Mouse (Mus musculus) yolk sac, embryonic 10.5 days (tissue): Measurements from ENCODE around the gene Tmem63b.

ENCODE experiments used
- DNase-seq: peaks from one replicate; pipeline ENCODE4 v3.0.0-alpha.2; 2017; ENCODE audit warnings: low spot score

The Tmem63b gene

GRCm38 (mm10) chr17:45686716-45687115 is at the start of gene Tmem63b:
TSS of gene Tmem63b (minus strand) at chr17:45686905.
- no peak for DNase-seq

- peak; percentile 80 for DNase-seq
Measured at GRCm38 (mm10) chr17:45735382-45736310, 48.9 kb upstream of the Tmem63b start.

GRCm38 (mm10) chr17:45734881-45735280 is 48.2 kb upstream of the Tmem63b start:
- DNase-seq: no peak

- no peak for DNase-seq
Measured at GRCm38 (mm10) chr17:45734333-45734732, 47.6 kb upstream of the Tmem63b start.

GRCm38 (mm10) chr17:45733735-45734301 is 47.1 kb upstream of the Tmem63b start, which contains the start of gene 1600014C23Rik:
TSS of gene 1600014C23Rik (minus strand) at chr17:45733844.
- peak; percentile 54 for DNase-seq

DNA sequence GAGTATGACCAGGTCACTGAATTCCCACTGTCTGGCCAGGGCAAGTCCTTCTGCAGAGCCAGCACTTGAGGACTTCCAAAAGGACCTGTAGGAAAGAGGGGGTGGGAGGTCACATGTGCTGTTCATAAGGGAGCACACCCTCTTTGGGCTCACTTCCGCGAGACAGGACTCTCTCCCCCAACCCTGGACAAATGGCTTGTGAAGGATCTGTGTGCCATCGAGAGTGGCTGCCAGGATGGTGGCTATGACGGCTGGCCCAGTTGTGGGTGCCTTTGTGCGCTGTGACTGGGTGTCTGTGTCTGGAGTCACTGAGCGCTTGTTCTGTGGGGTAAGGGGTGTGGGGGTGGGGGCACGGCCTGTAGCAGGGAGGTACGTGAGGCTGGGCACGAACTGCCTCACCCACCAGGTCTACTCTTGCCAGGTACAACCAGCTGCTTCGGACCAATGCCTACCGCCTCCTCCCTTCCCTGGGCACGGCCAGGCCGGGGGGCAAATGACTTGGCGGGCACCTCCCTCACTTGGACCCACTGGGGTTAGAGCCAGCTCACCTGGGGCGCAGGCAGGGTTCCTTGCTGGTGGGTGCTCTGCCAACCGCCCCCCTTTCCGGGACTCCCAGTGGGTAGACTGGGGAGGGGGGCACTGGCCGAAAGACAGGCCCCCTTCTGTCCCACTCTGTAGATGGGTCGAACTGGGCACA is 46.5 kb upstream of the Tmem63b start:
- DNase-seq: no peak

- peak; percentile 81 for DNase-seq
Measured at GRCm38 (mm10) chr17:45731172-45731864, 44.6 kb upstream of the Tmem63b start.

DNA sequence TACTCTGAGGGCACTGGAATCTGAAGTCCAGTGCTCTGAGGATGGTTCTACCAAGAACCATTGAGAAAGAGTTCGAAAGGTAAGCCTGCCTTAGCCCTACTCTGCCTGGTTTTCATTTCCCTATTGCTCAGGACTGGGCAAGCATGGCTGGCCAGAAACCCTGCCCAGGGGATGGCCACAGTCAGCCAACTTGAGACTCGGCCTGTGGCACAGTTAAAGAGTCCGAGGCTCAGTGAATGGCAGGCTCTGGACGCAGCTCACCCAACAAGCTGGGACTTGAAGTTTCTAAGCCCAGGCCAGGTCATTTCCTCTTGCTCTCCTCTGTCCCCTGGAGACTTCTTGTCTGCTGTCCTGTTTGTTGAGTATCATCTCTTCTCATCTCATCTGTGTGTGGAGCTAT is 44.0 kb upstream of the Tmem63b start:
- DNase-seq: no peak

DNA sequence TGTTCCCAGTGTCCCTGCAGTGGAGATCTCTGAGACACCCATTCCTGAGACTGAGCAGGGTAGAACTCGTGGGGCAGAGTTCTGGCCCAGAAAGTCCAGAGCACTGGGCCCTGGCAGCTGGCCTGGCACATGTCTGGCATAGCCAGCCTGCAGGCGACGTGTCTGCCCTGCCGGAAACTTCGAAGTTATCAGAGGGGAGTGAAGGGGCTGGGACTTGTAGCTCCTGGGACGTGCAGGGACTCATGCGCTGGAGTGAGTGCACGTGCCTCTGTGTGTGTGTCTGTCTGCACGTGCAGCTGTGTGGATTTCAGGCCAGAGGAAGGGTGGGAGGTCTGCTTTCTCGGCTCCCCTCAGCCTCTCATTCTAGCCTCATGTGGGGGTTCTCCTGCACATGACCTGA is 42.7 kb upstream of the Tmem63b start:
- DNase-seq: no peak

DNA sequence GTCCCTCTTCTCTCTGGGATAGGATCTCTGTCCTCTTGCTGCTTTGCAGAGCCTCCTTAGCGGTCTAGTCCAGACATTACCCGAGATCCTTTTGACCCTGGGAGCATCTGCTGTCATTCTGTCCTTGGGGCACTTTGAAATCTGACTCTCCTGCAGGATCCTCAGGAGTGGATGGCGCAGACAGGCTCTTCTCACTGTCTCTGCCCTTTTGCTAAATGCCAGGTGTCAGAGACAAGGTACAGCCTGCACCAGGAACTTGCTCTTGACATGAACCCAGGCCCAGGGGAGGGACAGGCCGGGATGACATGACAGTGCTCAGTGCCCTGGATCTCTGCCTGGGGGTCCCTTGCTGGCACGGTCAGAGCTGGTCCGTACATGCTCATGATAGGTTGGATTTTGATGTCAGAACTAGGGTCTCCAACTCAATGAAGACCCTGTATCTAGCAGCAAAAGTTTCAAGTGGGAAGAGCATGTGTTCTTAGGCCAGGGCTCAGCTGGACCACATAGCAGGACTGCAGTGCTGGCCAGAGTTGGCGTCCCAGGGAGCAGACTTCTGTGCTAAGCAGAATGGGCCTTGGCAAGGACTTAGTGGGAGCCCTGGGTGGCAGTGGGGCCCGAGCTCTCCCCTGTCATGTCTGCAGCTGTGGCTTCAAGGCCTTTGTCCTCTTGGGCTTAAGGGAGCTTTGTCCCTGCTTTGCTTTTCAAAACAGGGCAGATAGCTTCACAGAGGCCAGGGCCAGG is 41.4 kb upstream of the Tmem63b start:
- no peak for DNase-seq

GRCm38 (mm10) chr17:45727481-45727880 is 40.8 kb upstream of the Tmem63b start:
- no peak for DNase-seq

- DNase-seq: no peak
Measured at GRCm38 (mm10) chr17:45726249-45726648, 39.5 kb upstream of the Tmem63b start.

DNA sequence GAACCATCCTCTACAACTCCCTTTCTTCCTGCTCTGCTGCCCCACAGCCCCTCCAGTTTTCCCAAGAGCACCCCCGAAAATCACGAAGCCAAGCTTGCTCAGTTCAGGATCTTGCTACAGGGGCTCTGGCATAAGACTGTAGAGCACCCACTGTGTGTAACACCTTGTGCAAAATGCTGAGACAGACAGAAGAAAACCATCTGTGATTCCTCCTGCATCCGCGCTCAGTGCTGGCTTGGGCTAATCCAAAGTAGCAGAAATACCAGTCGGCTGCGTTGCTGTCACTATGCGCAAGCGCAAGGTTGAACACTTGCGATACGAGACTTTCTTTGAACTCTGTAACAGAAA is 37.8 kb upstream of the Tmem63b start:
- no peak for DNase-seq

GRCm38 (mm10) chr17:45723732-45724573 is 37.2 kb upstream of the Tmem63b start:
- DNase-seq: peak; percentile 80

GRCm38 (mm10) chr17:45718323-45718722 is 31.6 kb upstream of the Tmem63b start:
- no peak for DNase-seq

- no peak for DNase-seq
Measured at GRCm38 (mm10) chr17:45711525-45711924, 24.8 kb upstream of the Tmem63b start.

GRCm38 (mm10) chr17:45710407-45710806 is 23.7 kb upstream of the Tmem63b start:
- no peak for DNase-seq

- no peak for DNase-seq
Measured at GRCm38 (mm10) chr17:45709829-45710228, 23.1 kb upstream of the Tmem63b start.

GRCm38 (mm10) chr17:45708179-45708578 is 21.5 kb upstream of the Tmem63b start:
- no peak for DNase-seq

DNA sequence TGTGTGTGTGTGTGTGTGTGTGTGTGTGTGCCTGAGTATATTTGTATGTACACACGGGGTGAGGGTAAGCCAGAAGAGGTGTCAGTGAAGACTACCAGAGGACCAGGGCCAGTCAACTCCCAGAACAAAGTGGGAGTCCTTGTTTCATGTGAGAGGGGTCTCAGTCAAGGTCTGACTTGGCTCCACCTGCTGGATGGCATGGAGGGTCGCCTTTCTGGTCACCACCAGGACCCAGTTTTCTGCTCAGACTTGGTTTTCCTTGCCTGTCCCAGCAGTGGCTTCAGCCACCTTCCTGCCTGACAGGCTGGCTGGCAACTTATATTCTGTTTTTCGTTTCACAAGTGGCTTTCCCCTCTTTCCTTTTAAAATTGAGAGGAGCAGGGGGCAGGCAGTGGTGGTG is 20.7 kb upstream of the Tmem63b start:
- DNase-seq: no peak

- no peak for DNase-seq
Measured at GRCm38 (mm10) chr17:45706796-45707195, 20.1 kb upstream of the Tmem63b start.
